Mouse (Mus musculus) midbrain, embryonic 14.5 days (tissue): ENCODE measurements at regions not wholly inside any gene's neighbourhood (a gene's known extent, or its start where the extent isn't known, plus 50 kb on each side); places are given as distances from the start of the nearest gene placed in this dataset.

Experiments used
- ATAC-seq: fragments of 200-750 bp; cut with Nextera tagmentation; 2 replicates; pipeline ENCODE4 v1.8.0; 2017; ENCODE audit warnings: moderate number of reproducible peaks, moderate library complexity; ENCODE audit not compliant: low FRiP score, low TSS enrichment
- DNase-seq: peaks from one replicate; pipeline ENCODE4 v3.0.0-alpha.2; 2015
- H3K27ac ChIP-seq: fragments of 300-500 bp; sonication (generic); replicated peaks from 2 replicates; pipeline ENCODE4 v1.5.1; 2014; ENCODE audit warnings: mild to moderate bottlenecking, low read depth, low read length, moderate library complexity
- H3K27me3 ChIP-seq: fragments of 300-500 bp; sonication (generic); 2 replicates; pipeline ENCODE4 v1.6.1; 2014; ENCODE audit warnings: low read length, control low read depth, mixed read lengths; ENCODE audit not compliant: control insufficient read depth, insufficient read depth
- H3K36me3 ChIP-seq: fragments of 300-500 bp; sonication (generic); 2 replicates; pipeline ENCODE4 v1.6.1; 2014; ENCODE audit warnings: low read length, control low read depth; ENCODE audit not compliant: control insufficient read depth, insufficient read depth
- H3K4me1 ChIP-seq: fragments of 300-500 bp; sonication (generic); 2 replicates; pipeline ENCODE4 v1.6.1; 2014; ENCODE audit warnings: mild to moderate bottlenecking, antibody characterized with exemption, low read length, control low read depth; ENCODE audit not compliant: control insufficient read depth, insufficient read depth
- H3K4me2 ChIP-seq: fragments of 300-500 bp; sonication (generic); 2 replicates; pipeline ENCODE4 v1.6.1; 2014; ENCODE audit warnings: mild to moderate bottlenecking, low read length, moderate library complexity
- H3K4me3 ChIP-seq: fragments of 300-500 bp; sonication (generic); replicated peaks from 2 replicates; pipeline ENCODE4 v1.5.1; 2014; ENCODE audit warnings: low read depth, low read length
- H3K9ac ChIP-seq: fragments of 300-500 bp; sonication (generic); replicated peaks from 2 replicates; pipeline ENCODE4 v1.6.1; 2014; ENCODE audit warnings: mild to moderate bottlenecking, low read length, moderate library complexity
- H3K9me3 ChIP-seq: fragments of 300-500 bp; sonication (generic); 2 replicates; pipeline ENCODE4 v1.6.1; 2016; ENCODE audit warnings: low read length, control low read depth, mixed read lengths; ENCODE audit not compliant: control insufficient read depth
- WGBS: fragments of 180-500 bp; shearing (Covaris S2); extraction: QIAGEN DNeasy Blood & Tissue Kit; methylation state at CpG from one replicate; pipeline ENCODE4 v1.1.7; 2014; 5-methylcytosine and 5-hydroxymethylcytosine counted together

- ATAC-seq (no peak), DNase-seq (no peak)
- Histone ChIP-seq H3K4me2 (no peak overlapping the region), H3K27ac (no peak overlapping the region), H3K9me3 (no peaks in the 10 kb centered on the region), H3K36me3 (no peaks in the 10 kb centered on the region), H3K4me3 (no peak overlapping the region), H3K9ac (no peak overlapping the region), H3K4me1 (no peaks in the 10 kb centered on the region), H3K27me3 (no peaks in the 10 kb centered on the region)
Measured at GRCm38 (mm10) chr14:107860895-107861294, 1053.1 kb downstream of the Slitrk1 start.

- 77% methylated on average over 7 of the region's 7 CpGs for WGBS
- Histone ChIP-seq H3K9me3 (no peaks in the 10 kb centered on the region), H3K36me3 (no peaks in the 10 kb centered on the region), H3K9ac (no peak overlapping the region), H3K4me1 (no peaks in the 10 kb centered on the region; the same call in 1 of the 2 replicates), H3K27ac (no peak overlapping the region), H3K4me2 (no peak overlapping the region), H3K27me3 (no peaks in the 10 kb centered on the region), H3K4me3 (no peak overlapping the region)
- DNase-seq (no peak), ATAC-seq (no peak)
Measured at GRCm38 (mm10) chr14:107849688-107850087, 1064.3 kb downstream of the Slitrk1 start.

GRCm38 (mm10) chr14:107845289-107846215, 1068.4 kb downstream of the Slitrk1 start:
- peak; percentile 62; the same call in 1 of the 2 replicates for ATAC-seq
- peak; percentile 52 for DNase-seq
- WGBS: 22% methylated on average over 3 of the region's 3 CpGs

DNA sequence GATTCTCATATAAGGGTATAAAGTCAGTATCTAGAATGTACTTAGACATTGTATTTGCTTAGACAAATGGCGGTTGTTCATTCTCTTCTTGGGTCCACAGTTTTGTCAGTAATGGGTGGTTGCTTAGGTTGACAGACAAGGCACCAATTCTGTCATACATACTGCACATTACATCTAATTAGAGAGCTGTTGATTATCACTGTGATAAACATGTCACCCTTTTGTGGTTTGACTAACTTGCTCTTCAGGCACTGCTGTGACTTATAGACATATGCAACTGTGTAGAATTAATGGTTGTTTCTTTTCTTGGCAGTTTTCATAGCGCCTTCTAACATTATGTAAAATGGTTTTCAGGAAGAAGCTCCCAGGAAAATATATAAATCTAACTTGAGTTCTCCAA, 1069.4 kb downstream of the Slitrk1 start:
- no peaks in the 10 kb centered on the region; the same call in 1 of the 2 replicates for H3K4me1 ChIP-seq
- no peak overlapping the region for H3K4me3 ChIP-seq
- ATAC-seq: no peak
- H3K4me2 ChIP-seq: no peak overlapping the region
- H3K9me3 ChIP-seq: no peaks in the 10 kb centered on the region
- H3K27me3 ChIP-seq: no peaks in the 10 kb centered on the region
- no peak for DNase-seq
- H3K36me3 ChIP-seq: no peaks in the 10 kb centered on the region
- H3K27ac ChIP-seq: no peak overlapping the region
- no peak overlapping the region for H3K9ac ChIP-seq
- 94% methylated on average over 2 of the region's 2 CpGs for WGBS

More at GRCm38 (mm10) chr14:107845289-107846215, 1068.4 kb downstream of the Slitrk1 start:
- Histone ChIP-seq H3K4me1 (no peaks in the 10 kb centered on the region; the same call in 1 of the 2 replicates), H3K36me3 (no peaks in the 10 kb centered on the region), H3K27me3 (no peaks in the 10 kb centered on the region), H3K4me3 (no peak overlapping the region), H3K9me3 (no peaks in the 10 kb centered on the region), H3K27ac (no peak overlapping the region), H3K4me2 (no peak overlapping the region), H3K9ac (no peak overlapping the region)

GRCm38 (mm10) chr14:107832976-107833375, 1081.0 kb downstream of the Slitrk1 start:
- Histone ChIP-seq H3K36me3 (no peaks in the 10 kb centered on the region), H3K27ac (no peak overlapping the region), H3K4me3 (no peak overlapping the region), H3K9ac (no peak overlapping the region), H3K9me3 (no peaks in the 10 kb centered on the region), H3K4me2 (no peak overlapping the region), H3K27me3 (no peaks in the 10 kb centered on the region), H3K4me1 (no peaks in the 10 kb centered on the region)
- DNase-seq: no peak
- WGBS: 92% methylated on average over 1 of the region's 1 CpGs
- no peak for ATAC-seq

- ATAC-seq: no peak
- 85% methylated on average over 1 of the region's 1 CpGs for WGBS
- no peaks in the 10 kb centered on the region for H3K27me3 ChIP-seq
- no peak for DNase-seq
- H3K36me3 ChIP-seq: no peaks in the 10 kb centered on the region
- no peak overlapping the region for H3K4me3 ChIP-seq
- H3K4me1 ChIP-seq: no peaks in the 10 kb centered on the region
- H3K9me3 ChIP-seq: no peaks in the 10 kb centered on the region
- no peak overlapping the region for H3K9ac ChIP-seq
- no peak overlapping the region for H3K27ac ChIP-seq
- H3K4me2 ChIP-seq: no peak overlapping the region
Measured at GRCm38 (mm10) chr14:107785242-107785641, 1128.7 kb downstream of the Slitrk1 start.
